Mouse (Mus musculus) heart, adult 2 months (tissue): ENCODE measurements around the gene Fam43b. TPM values are rescaled to one million over a fixed set of nuclear protein-coding genes. Genes with fewer than 3 reads are reported as not detected.
A peak's percentile ranks its signal among the peaks of the same experiment; 100 is the strongest.

Source experiments
- DNase-seq, 2 experiments: peaks; one replicate each; pipeline ENCODE4 v3.0.0; 2021
- H3K27ac ChIP-seq: fragments of 200-600 bp; 2 replicates; pipeline ENCODE4 v1.8.1; 2022
- H3K27me3 ChIP-seq: fragments of 200-500 bp; 2 replicates; pipeline ENCODE4 v1.6.1; 2012; ENCODE audit warnings: mild to moderate bottlenecking, low read length, inconsistent platforms, mixed read lengths; ENCODE audit not compliant: control insufficient read depth, insufficient read depth
- H3K36me3 ChIP-seq: fragments of 200-500 bp; 2 replicates; pipeline ENCODE4 v1.6.1; 2012; ENCODE audit warnings: low read length, inconsistent platforms; ENCODE audit not compliant: control insufficient read depth, insufficient read depth
- H3K4me1 ChIP-seq: fragments of 200-500 bp; 2 replicates; pipeline ENCODE4 v1.6.1; 2011; ENCODE audit warnings: low read length; ENCODE audit not compliant: control insufficient read depth, insufficient read depth
- H3K4me3 ChIP-seq: fragments of 200-600 bp; 2 replicates; pipeline ENCODE4 v1.8.1; 2022
- H3K79me2 ChIP-seq: fragments of 200-500 bp; replicated peaks from 2 replicates; pipeline ENCODE4 v1.6.1; 2012; ENCODE audit warnings: mild to moderate bottlenecking, inconsistent platforms, low read length, moderate library complexity, mixed read lengths; ENCODE audit not compliant: control insufficient read depth, insufficient read depth
- H3K9ac ChIP-seq: fragments of 200-500 bp; 2 replicates; pipeline ENCODE4 v1.6.1; 2012; ENCODE audit warnings: low read depth, mild to moderate bottlenecking, control low read depth, inconsistent platforms, low read length, mixed read lengths
- CTCF ChIP-seq: fragments of 200-600 bp; IDR thresholded peaks from 2 replicates; pipeline ENCODE4 v1.8.1; 2022; ENCODE audit warnings: antibody characterized with exemption, mild to moderate bottlenecking, moderate library complexity
- EP300 ChIP-seq: fragments of 200-500 bp; IDR thresholded peaks from 2 replicates; pipeline ENCODE4 v1.6.1; 2011; ENCODE audit warnings: low read depth, low read length, control low read depth; ENCODE audit not compliant: insufficient read depth
- POLR2A ChIP-seq: fragments of 200-500 bp; IDR thresholded peaks from 2 replicates; pipeline ENCODE4 v1.6.1; 2011; ENCODE audit warnings: mild to moderate bottlenecking, low read depth, low read length, control low read depth; ENCODE audit not compliant: insufficient read depth
- WGBS: fragments of 180-500 bp; shearing (Covaris S2); methylation state at CpG from one replicate; pipeline ENCODE4 v1.1.7; 2018; 5-methylcytosine and 5-hydroxymethylcytosine counted together
- intact Hi-C: fragments of 180-260 bp; cut with DNase I; formaldehyde crosslinking; loops from one replicate; pipeline ENCODE4 v1.15.1; 2025
- polyA plus RNA-seq: library from polyadenylated mRNA; depleted of rRNA; stranded (reverse); fragments of >200 nt; gene quantifications from 2 replicates; pipeline ENCODE4 v1.2.3, GENCODE M21; 2012
- total RNA-seq, 2 experiments: library from RNA; stranded (reverse); gene quantifications; 2 replicates each; pipeline ENCODE4 v1.2.3; 2021

Gene Fam43b
- total and polyA plus RNA-seq, 3 experiments = not detected

GRCm38 (mm10) chr4:138416414-138416813, 20.1 kb upstream of the Fam43b start:
- WGBS = 74% methylated on average over 5 of the region's 5 CpGs
- Histone ChIP-seq H3K36me3 (no peaks in the 10 kb centered on the region), H3K27me3 (peaks cover 1% of the 10 kb centered on the region), H3K9ac (no peak overlapping the region), H3K4me1 (peaks cover 8% of the 10 kb centered on the region), H3K79me2 (no peaks in the 10 kb centered on the region), H3K27ac (no peak overlapping the region), H3K4me3 (no peak overlapping the region)
- intact Hi-C loops = no loop called here
- DNase-seq = no peak
- TF ChIP-seq EP300 = no peak
- peak; percentile 30 for TF ChIP-seq CTCF
- no peak for TF ChIP-seq POLR2A

GRCm38 (mm10) chr4:138415991-138416390, 19.7 kb upstream of the Fam43b start:
- Histone ChIP-seq H3K36me3 (no peaks in the 10 kb centered on the region), H3K27ac (no peak overlapping the region), H3K4me1 (peaks cover 8% of the 10 kb centered on the region), H3K79me2 (no peaks in the 10 kb centered on the region), H3K9ac (no peak overlapping the region), H3K4me3 (no peak overlapping the region), H3K27me3 (peaks cover 1% of the 10 kb centered on the region)
- intact Hi-C loops = no loop called here
- DNase-seq = no peak
- 78% methylated on average over 3 of the region's 3 CpGs for WGBS
- TF ChIP-seq POLR2A = no peak
- no peak for TF ChIP-seq EP300

DNA sequence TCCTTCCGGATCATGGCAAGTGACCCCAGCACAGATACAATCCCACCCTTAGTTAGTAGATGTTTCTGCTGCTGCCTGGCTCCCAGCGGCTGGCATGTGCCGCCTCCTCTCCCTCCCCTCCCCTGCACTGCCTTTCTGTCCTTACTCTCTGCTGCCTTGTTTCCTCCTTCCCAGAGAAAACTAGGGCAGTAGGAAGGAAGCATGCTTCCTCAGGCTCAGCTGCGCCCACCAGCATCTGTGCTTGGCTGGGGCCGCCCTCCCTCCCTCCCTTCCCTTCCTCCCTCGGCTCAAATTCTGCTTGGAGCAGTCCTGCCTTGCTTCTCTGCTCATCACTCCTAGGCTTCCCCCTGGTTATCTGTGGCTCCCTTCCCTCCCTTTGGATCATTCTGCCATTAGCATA, 18.4 kb upstream of the Fam43b start:
- TF ChIP-seq POLR2A = no peak
- TF ChIP-seq EP300 = no peak
- TF ChIP-seq CTCF = no peak
- DNase-seq = no peak
- WGBS = 14% methylated on average over 6 of the region's 6 CpGs
- Histone ChIP-seq H3K4me3 (no peak overlapping the region), H3K27ac (peak overlapping the region; percentile 36), H3K79me2 (no peaks in the 10 kb centered on the region), H3K4me1 (peaks cover 8% of the 10 kb centered on the region), H3K9ac (0 out of 2 replicates have a peak overlapping the region, but pooled peaks have one; percentile 16), H3K36me3 (no peaks in the 10 kb centered on the region), H3K27me3 (no peaks in the 10 kb centered on the region; the same call in none of the 2 replicates)
- intact Hi-C loops = no loop called here

- Histone ChIP-seq H3K27ac (no peak overlapping the region), H3K9ac (no peak overlapping the region), H3K79me2 (no peaks in the 10 kb centered on the region), H3K4me3 (no peak overlapping the region), H3K36me3 (no peaks in the 10 kb centered on the region), H3K4me1 (peaks cover 10% of the 10 kb centered on the region), H3K27me3 (no peaks in the 10 kb centered on the region; the same call in 1 of the 2 replicates)
- no peak for DNase-seq
- TF ChIP-seq CTCF = no peak
- TF ChIP-seq EP300 = no peak
- TF ChIP-seq POLR2A = no peak
- intact Hi-C loops = no loop called here
- WGBS = 64% methylated on average over 7 of the region's 7 CpGs
Observed at GRCm38 (mm10) chr4:138411504-138412121, 15.3 kb upstream of the Fam43b start.

- intact Hi-C loops = no loop called here
- Histone ChIP-seq H3K27ac (no peak overlapping the region), H3K9ac (no peak overlapping the region), H3K4me1 (peaks cover 10% of the 10 kb centered on the region), H3K79me2 (no peaks in the 10 kb centered on the region), H3K36me3 (no peaks in the 10 kb centered on the region), H3K27me3 (no peaks in the 10 kb centered on the region; the same call in 1 of the 2 replicates), H3K4me3 (no peak overlapping the region)
- no peak for DNase-seq
- TF ChIP-seq POLR2A = no peak
- TF ChIP-seq CTCF = no peak
- TF ChIP-seq EP300 = no peak
- 38% methylated on average over 5 of the region's 5 CpGs for WGBS
Observed at GRCm38 (mm10) chr4:138411011-138411410, 14.7 kb upstream of the Fam43b start.

DNA sequence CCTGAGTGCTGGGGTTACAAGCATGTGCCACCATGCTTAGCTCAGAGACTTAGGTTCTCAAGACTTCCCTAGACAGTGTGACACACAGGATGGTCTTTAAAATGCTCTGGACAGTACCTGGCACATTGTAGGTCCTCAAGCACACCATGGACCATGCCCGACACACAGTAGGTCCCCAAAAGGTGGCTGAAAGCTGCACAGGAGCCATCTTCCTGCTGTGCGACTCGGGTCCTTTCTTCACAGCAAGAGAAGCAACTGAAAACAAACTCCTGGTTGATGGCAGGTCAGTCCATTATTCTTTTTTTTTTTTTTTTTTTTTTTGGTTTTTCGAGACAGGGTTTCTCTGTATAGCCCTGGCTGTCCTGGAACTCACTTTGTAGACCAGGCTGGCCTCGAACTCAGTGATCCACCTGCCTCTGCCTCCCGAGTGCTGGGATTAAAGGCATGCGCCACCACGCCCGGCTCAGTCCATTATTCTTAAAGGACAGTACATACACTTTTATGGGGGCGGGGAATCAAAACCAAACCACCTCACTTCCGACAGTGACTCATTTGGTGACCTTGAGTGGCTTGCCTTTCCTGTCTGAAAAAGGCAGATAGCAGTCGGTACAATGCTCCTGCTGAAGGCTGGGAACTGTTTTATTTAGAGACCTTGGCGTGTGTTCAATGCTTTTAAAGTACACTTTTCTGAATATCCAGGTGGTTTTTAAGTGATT, 11.3 kb upstream of the Fam43b start:
- no peak for TF ChIP-seq EP300
- TF ChIP-seq CTCF = no peak
- no peak for TF ChIP-seq POLR2A
- Histone ChIP-seq H3K27me3 (no peaks in the 10 kb centered on the region; the same call in 1 of the 2 replicates), H3K9ac (no peak overlapping the region), H3K27ac (no peak overlapping the region), H3K4me1 (peaks cover 2% of the 10 kb centered on the region), H3K79me2 (no peaks in the 10 kb centered on the region), H3K4me3 (no peak overlapping the region), H3K36me3 (no peaks in the 10 kb centered on the region)
- 40% methylated on average over 12 of the region's 13 CpGs for WGBS
- intact Hi-C loops = no loop called here
- no peak for DNase-seq
